32 mouse cellular contexts compared by ENCODE assay signal in genomic region chr7:84168355-84168754, GRCm38 (mm10).
"Had no signal": no experiment of that assay in that cellular context is flagged by ENCODE, and none has a peak within 500 bp of the region (broad histone marks: within the 10 kb centered on the region; RNA-seq: fewer than 3 reads in every experiment).

No protein-coding gene starts in this region.

- H3K4me1 ChIP-seq: heart, embryonic 12.5 days; heart, embryonic 15.5 days; hindbrain, embryonic 10.5 days; hindbrain, embryonic 12.5 days; hindbrain, embryonic 13.5 days; hindbrain, embryonic 15.5 days had no signal

- H3K4me3 ChIP-seq: heart, embryonic 12.5 days; heart, embryonic 13.5 days; heart, embryonic 15.5 days; hindbrain, embryonic 10.5 days; hindbrain, embryonic 12.5 days; hindbrain, embryonic 13.5 days; hindbrain, embryonic 15.5 days; intestine, embryonic 15.5 days; kidney, embryonic 15.5 days; layer of hippocampus, adult 2 months; left cerebral cortex, adult 2 months had no signal

- H3K9me3 ChIP-seq: heart, embryonic 12.5 days; heart, embryonic 13.5 days; heart, embryonic 15.5 days; hindbrain, embryonic 10.5 days; hindbrain, embryonic 12.5 days; hindbrain, embryonic 13.5 days; hindbrain, embryonic 15.5 days; intestine, embryonic 15.5 days; kidney, embryonic 15.5 days had no signal

- H3K27ac ChIP-seq: heart, embryonic 13.5 days; heart, embryonic 15.5 days; hindbrain, embryonic 10.5 days; hindbrain, embryonic 12.5 days; hindbrain, embryonic 13.5 days; hindbrain, embryonic 14.5 days; hindbrain, embryonic 15.5 days; hindbrain, postnatal 0 days; intestine, embryonic 15.5 days; kidney, embryonic 15.5 days; kidney, postnatal 0 days; layer of hippocampus, adult 2 months; left cerebral cortex, adult 2 months had no signal

- DNase-seq: heart, postnatal 10 days; heart, postnatal 14 days; heart, postnatal 36 days; kidney, adult 11 months; kidney, adult 18-20 months; kidney, adult 2 months; kidney, adult 8-10 months; kidney, adult 9 months; kidney, postnatal 10 days; kidney, postnatal 14 days; kidney, postnatal 25 days; kidney, postnatal 36 days; kidney, postnatal 4 days; layer of hippocampus, adult 9-11 months; layer of hippocampus, postnatal 36 days had no signal

- H3K27me3 ChIP-seq: heart, embryonic 12.5 days; heart, embryonic 13.5 days; heart, embryonic 15.5 days; hindbrain, embryonic 12.5 days; hindbrain, embryonic 13.5 days; hindbrain, embryonic 15.5 days; intestine, embryonic 15.5 days; kidney, embryonic 15.5 days had no signal

- H3K36me3 ChIP-seq: heart, embryonic 12.5 days; heart, embryonic 13.5 days; heart, embryonic 15.5 days; hindbrain, embryonic 10.5 days; hindbrain, embryonic 12.5 days; hindbrain, embryonic 13.5 days; hindbrain, embryonic 15.5 days; intestine, embryonic 15.5 days; kidney, embryonic 15.5 days had no signal

- ATAC-seq: hindbrain, embryonic 16.5 days; hindbrain, postnatal 0 days; inflammation-experienced regulatory T-cells, adult 6 months had no signal

- H3K9ac ChIP-seq: heart, embryonic 12.5 days; heart, embryonic 13.5 days; heart, embryonic 15.5 days; hindbrain, embryonic 12.5 days; hindbrain, embryonic 13.5 days; hindbrain, embryonic 14.5 days; hindbrain, embryonic 15.5 days; intestine, embryonic 15.5 days; kidney, embryonic 15.5 days had no signal

- H3K4me2 ChIP-seq: heart, embryonic 11.5 days; heart, embryonic 12.5 days; heart, embryonic 13.5 days; heart, embryonic 15.5 days; hindbrain, embryonic 12.5 days; hindbrain, embryonic 13.5 days; hindbrain, embryonic 14.5 days; hindbrain, embryonic 15.5 days; intestine, embryonic 15.5 days; kidney, embryonic 15.5 days had no signal
